Mouse (Mus musculus): ENCODE results near the gene Acrbp. TPM values are rescaled to one million over a fixed set of nuclear protein-coding genes. Genes with fewer than 3 reads are reported as not detected.
"Not testable (repeated sequence)": the region's sequence is repeated elsewhere in the genome, so short reads cannot be mapped to it uniquely, and the experiment has no call there.

The Acrbp gene
- polyA plus RNA-seq, 1 experiment from 2014 or later: 8.3 TPM

DNA sequence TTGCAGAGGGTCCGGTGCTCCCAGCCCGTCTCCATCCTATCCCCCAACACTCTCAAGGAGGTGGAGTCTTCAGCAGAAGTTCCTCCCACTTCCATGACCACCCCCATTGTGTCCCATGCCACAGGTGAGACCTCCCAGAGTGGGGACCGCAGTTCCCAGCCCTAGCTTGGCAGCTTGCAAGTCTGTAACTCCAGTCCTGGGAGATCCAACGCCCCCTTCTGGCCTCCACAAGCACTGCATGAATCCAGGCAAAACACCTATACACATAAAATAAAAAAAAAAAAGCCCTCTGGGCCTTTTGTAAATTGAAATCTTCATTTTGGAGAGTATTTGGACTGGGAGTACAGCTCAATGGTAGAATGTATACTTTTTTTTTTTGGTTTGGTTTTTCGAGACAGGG is 1.7 kb downstream of the Acrbp start:
- 53% methylated on average over 5 of the region's 5 CpGs for WGBS (ENCODE audit: insufficient replicate concordance)
- ATAC-seq (replicated peaks; ENCODE audit: insufficient number of reproducible peaks, low FRiP score, low TSS enrichment): no peak
- H3K4me3 ChIP-seq (ENCODE audit: low read depth, low read length): no peak overlapping the region
- no peaks in the 10 kb centered on the region for H3K27me3 ChIP-seq (ENCODE audit: control insufficient read depth, insufficient read depth, low read length)
- H3K4me2 ChIP-seq: no peak overlapping the region
- H3K27ac ChIP-seq (ENCODE audit: low read depth, low read length): no peak overlapping the region
- no peaks in the 10 kb centered on the region for H3K9me3 ChIP-seq (replicated peaks; ENCODE audit: control insufficient read depth, low read length)
- H3K36me3 ChIP-seq (ENCODE audit: control insufficient read depth, insufficient read depth, low read length): peaks cover 21% of the 10 kb centered on the region
- H3K4me1 ChIP-seq (ENCODE audit: control insufficient read depth, insufficient read depth, low read length): no peaks in the 10 kb centered on the region
- H3K9ac ChIP-seq (ENCODE audit: low read depth, low read length): no peak overlapping the region

- Histone ChIP-seq H3K4me2 (peak overlapping the region; percentile 34), H3K27ac (ENCODE audit: low read depth, low read length) (no peak overlapping the region), H3K9ac (ENCODE audit: low read depth, low read length) (peak overlapping the region; percentile 34; the same call in 1 of the 2 replicates), H3K9me3 (replicated peaks; ENCODE audit: control insufficient read depth, low read length) (no peaks in the 10 kb centered on the region), H3K27me3 (ENCODE audit: control insufficient read depth, insufficient read depth, low read length) (0 out of 2 replicates have a peak, but pooled peaks cover 2% of the 10 kb centered on the region), H3K4me1 (ENCODE audit: control insufficient read depth, insufficient read depth, low read length) (peaks cover 13% of the 10 kb centered on the region), H3K36me3 (ENCODE audit: control insufficient read depth, insufficient read depth, low read length) (no peaks in the 10 kb centered on the region), H3K4me3 (ENCODE audit: low read depth, low read length) (no peak overlapping the region)
- ATAC-seq (replicated peaks; ENCODE audit: insufficient number of reproducible peaks, low FRiP score, low TSS enrichment): peak; percentile 51; the same call in 1 of the 2 replicates
- WGBS (ENCODE audit: insufficient replicate concordance): 16% methylated on average over 6 of the region's 6 CpGs
Observed at GRCm38 (mm10) chr6:125061493-125061892, 12.0 kb downstream of the Acrbp start.

DNA sequence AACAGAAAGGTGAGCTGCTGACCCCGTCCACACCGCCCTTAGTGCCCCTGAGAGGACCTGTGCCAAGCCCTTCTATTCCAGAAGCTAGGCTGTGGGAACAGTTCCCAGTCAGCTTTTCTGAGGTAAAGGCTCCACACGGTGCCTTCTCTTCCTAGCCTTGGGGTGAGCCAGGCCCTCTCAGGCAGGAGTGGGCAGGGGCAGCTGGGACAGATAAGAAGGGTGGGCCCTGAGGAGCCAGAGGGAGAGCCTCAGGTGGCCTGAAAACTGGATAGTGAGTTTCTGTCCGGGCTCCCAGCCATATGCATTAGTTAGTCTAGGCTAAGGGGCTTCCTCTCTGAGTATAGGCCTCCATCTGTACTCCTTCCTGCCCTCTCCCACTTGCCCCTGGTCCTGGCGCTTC is 13.0 kb downstream of the Acrbp start:
- no peak overlapping the region for H3K9ac ChIP-seq (ENCODE audit: low read depth, low read length)
- peaks cover 13% of the 10 kb centered on the region for H3K4me1 ChIP-seq (ENCODE audit: control insufficient read depth, insufficient read depth, low read length)
- H3K27ac ChIP-seq (ENCODE audit: low read depth, low read length): no peak overlapping the region
- H3K9me3 ChIP-seq (replicated peaks; ENCODE audit: control insufficient read depth, low read length): no peaks in the 10 kb centered on the region
- H3K36me3 ChIP-seq (ENCODE audit: control insufficient read depth, insufficient read depth, low read length): no peaks in the 10 kb centered on the region
- no peak overlapping the region for H3K4me3 ChIP-seq (ENCODE audit: low read depth, low read length)
- WGBS (ENCODE audit: insufficient replicate concordance): 73% methylated on average over 5 of the region's 5 CpGs
- no peak for ATAC-seq (replicated peaks; ENCODE audit: insufficient number of reproducible peaks, low FRiP score, low TSS enrichment)
- H3K4me2 ChIP-seq: no peak overlapping the region
- H3K27me3 ChIP-seq (ENCODE audit: control insufficient read depth, insufficient read depth, low read length): 0 out of 2 replicates have a peak, but pooled peaks cover 2% of the 10 kb centered on the region

DNA sequence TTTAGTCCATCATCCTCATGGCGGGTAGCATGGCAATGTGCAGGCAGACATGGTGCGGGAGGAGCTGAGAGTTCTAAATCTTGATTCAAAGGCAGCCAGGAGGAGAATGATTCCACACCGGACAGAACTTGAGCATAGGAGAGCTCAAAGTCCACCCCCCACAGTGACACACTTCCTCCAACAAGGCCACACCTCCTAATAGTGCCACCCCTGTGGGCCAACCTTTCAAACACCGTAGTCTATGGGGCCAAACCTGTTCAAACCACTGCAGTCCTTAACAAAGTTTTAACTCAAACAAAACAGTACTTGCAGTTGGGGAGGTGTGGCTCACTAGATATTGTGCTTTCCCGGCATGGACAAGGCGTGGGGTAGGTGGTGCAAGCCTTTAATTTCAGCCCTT is 14.4 kb downstream of the Acrbp start:
- WGBS (ENCODE audit: insufficient replicate concordance): 80% methylated on average over 6 of the region's 6 CpGs
- H3K4me2 ChIP-seq: no peak overlapping the region
- no peaks in the 10 kb centered on the region for H3K9me3 ChIP-seq (replicated peaks; ENCODE audit: control insufficient read depth, low read length)
- no peak for ATAC-seq (replicated peaks; ENCODE audit: insufficient number of reproducible peaks, low FRiP score, low TSS enrichment)
- no peak overlapping the region for H3K4me3 ChIP-seq (ENCODE audit: low read depth, low read length)
- H3K27me3 ChIP-seq (ENCODE audit: control insufficient read depth, insufficient read depth, low read length): 0 out of 2 replicates have a peak, but pooled peaks cover 2% of the 10 kb centered on the region
- no peaks in the 10 kb centered on the region for H3K36me3 ChIP-seq (ENCODE audit: control insufficient read depth, insufficient read depth, low read length)
- H3K9ac ChIP-seq (ENCODE audit: low read depth, low read length): no peak overlapping the region
- peaks cover 13% of the 10 kb centered on the region for H3K4me1 ChIP-seq (ENCODE audit: control insufficient read depth, insufficient read depth, low read length)
- no peak overlapping the region for H3K27ac ChIP-seq (ENCODE audit: low read depth, low read length)

- not testable (repeated sequence) for H3K36me3 ChIP-seq (ENCODE audit: control insufficient read depth, insufficient read depth, low read length); ATAC-seq (replicated peaks; ENCODE audit: insufficient number of reproducible peaks, low FRiP score, low TSS enrichment); H3K4me2 ChIP-seq; H3K9ac ChIP-seq (ENCODE audit: low read depth, low read length); H3K4me3 ChIP-seq (ENCODE audit: low read depth, low read length); H3K27ac ChIP-seq (ENCODE audit: low read depth, low read length); H3K9me3 ChIP-seq (replicated peaks; ENCODE audit: control insufficient read depth, low read length); H3K27me3 ChIP-seq (ENCODE audit: control insufficient read depth, insufficient read depth, low read length)
- peaks cover 13% of the 10 kb centered on the region for H3K4me1 ChIP-seq (ENCODE audit: control insufficient read depth, insufficient read depth, low read length)
- no CpG with 5 or more reads among the region's 1 CpGs for WGBS (ENCODE audit: insufficient replicate concordance)
Observed at GRCm38 (mm10) chr6:125065223-125065622, 15.7 kb downstream of the Acrbp start.

- Histone ChIP-seq H3K9me3 (replicated peaks; ENCODE audit: control insufficient read depth, low read length) (no peaks in the 10 kb centered on the region), H3K4me3 (ENCODE audit: low read depth, low read length) (no peak within 1 kb of the TSS), H3K9ac (ENCODE audit: low read depth, low read length) (no peak within 1 kb of the TSS), H3K4me2 (no peak within 1 kb of the TSS), H3K27ac (ENCODE audit: low read depth, low read length) (no peak within 1 kb of the TSS), H3K4me1 (ENCODE audit: control insufficient read depth, insufficient read depth, low read length) (peaks cover 8% of the 10 kb centered on the region), H3K36me3 (ENCODE audit: control insufficient read depth, insufficient read depth, low read length) (no peaks in the 10 kb centered on the region), H3K27me3 (ENCODE audit: control insufficient read depth, insufficient read depth, low read length) (no peaks in the 10 kb centered on the region)
- ATAC-seq (replicated peaks; ENCODE audit: insufficient number of reproducible peaks, low FRiP score, low TSS enrichment): no peak
- 52% methylated on average over 8 of the region's 8 CpGs for WGBS (ENCODE audit: insufficient replicate concordance)
Observed at GRCm38 (mm10) chr6:125067571-125067995, 18.1 kb downstream of the Acrbp start, which contains the start of gene Lpar5. TSS of gene Lpar5 (plus strand) at chr6:125067920.

DNA sequence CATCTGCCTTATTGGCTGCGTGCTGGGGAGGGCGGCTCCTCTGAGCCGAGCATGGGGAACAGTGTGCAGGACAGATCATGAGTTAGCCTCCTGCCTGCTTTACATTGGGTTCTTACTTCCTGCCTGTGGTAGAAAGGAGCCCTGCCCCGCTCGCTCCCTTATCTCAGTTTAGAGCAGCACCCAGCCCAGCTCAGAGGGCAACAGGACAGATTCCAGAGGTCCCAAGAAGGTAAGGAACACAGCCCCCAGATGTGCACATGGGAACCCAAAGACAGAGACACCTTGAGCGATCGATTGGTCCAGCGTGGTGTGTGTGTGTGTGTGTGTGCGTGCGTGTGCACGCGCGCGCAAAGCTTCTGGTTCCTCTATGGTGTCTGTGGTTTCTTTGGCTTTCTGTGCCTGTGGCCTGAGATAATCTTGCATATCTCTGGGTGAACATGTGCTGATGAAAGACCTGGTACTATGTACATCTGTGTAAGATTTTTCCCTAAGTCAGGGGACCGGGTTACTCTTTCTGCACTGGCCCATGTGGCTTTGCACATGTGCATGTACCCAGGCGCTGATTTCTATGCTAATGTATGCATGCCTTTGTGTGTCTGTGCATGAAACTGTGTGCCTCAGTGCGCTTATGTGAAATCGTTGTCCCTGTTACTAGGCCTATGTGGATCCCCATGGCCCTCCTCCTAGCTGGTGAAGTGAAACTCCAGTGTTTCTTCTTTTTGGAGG is 21.8 kb downstream of the Acrbp start:
- ATAC-seq (replicated peaks; ENCODE audit: insufficient number of reproducible peaks, low FRiP score, low TSS enrichment): no peak
- Histone ChIP-seq H3K4me1 (ENCODE audit: control insufficient read depth, insufficient read depth, low read length) (peaks cover 8% of the 10 kb centered on the region), H3K27ac (ENCODE audit: low read depth, low read length) (0 out of 2 replicates have a peak overlapping the region, but pooled peaks have one; percentile 29), H3K9me3 (replicated peaks; ENCODE audit: control insufficient read depth, low read length) (no peaks in the 10 kb centered on the region), H3K4me3 (ENCODE audit: low read depth, low read length) (no peak overlapping the region), H3K9ac (ENCODE audit: low read depth, low read length) (no peak overlapping the region), H3K36me3 (ENCODE audit: control insufficient read depth, insufficient read depth, low read length) (no peaks in the 10 kb centered on the region), H3K4me2 (no peak overlapping the region), H3K27me3 (ENCODE audit: control insufficient read depth, insufficient read depth, low read length) (no peaks in the 10 kb centered on the region)
- 74% methylated on average over 18 of the region's 18 CpGs for WGBS (ENCODE audit: insufficient replicate concordance)

DNA sequence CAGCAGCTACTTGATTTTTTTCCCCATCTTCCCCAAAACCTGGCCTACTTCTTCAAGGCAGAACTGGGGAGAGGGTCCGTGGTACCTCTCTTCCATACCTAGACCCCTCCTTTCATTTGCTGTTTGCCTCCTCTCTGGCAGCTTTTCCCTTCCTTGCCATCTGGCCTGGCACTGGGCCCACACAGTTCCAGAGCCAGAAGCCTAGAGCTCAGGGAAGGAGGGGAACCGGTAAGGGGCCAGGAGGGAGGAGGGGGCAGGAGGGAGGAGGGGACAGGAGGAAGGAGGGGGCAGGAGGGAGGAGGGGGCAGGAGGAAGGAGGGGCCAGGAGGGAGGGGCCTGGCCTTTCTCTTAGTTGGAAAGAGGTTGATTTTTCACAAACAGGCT is 22.4 kb downstream of the Acrbp start:
- Histone ChIP-seq H3K4me1 (ENCODE audit: control insufficient read depth, insufficient read depth, low read length) (peaks cover 8% of the 10 kb centered on the region), H3K27ac (ENCODE audit: low read depth, low read length) (0 out of 2 replicates have a peak overlapping the region, but pooled peaks have one; percentile 29), H3K27me3 (ENCODE audit: control insufficient read depth, insufficient read depth, low read length) (no peaks in the 10 kb centered on the region), H3K9me3 (replicated peaks; ENCODE audit: control insufficient read depth, low read length) (no peaks in the 10 kb centered on the region), H3K9ac (ENCODE audit: low read depth, low read length) (no peak overlapping the region), H3K4me3 (ENCODE audit: low read depth, low read length) (no peak overlapping the region), H3K4me2 (no peak overlapping the region), H3K36me3 (ENCODE audit: control insufficient read depth, insufficient read depth, low read length) (no peaks in the 10 kb centered on the region)
- no peak; the same call in 1 of the 2 replicates for ATAC-seq (replicated peaks; ENCODE audit: insufficient number of reproducible peaks, low FRiP score, low TSS enrichment)
- WGBS (ENCODE audit: insufficient replicate concordance): 24% methylated on average over 2 of the region's 2 CpGs

- ATAC-seq (replicated peaks; ENCODE audit: insufficient number of reproducible peaks, low FRiP score, low TSS enrichment): no peak
- no peaks in the 10 kb centered on the region for H3K9me3 ChIP-seq (replicated peaks; ENCODE audit: control insufficient read depth, low read length)
- no peak overlapping the region for H3K9ac ChIP-seq (ENCODE audit: low read depth, low read length)
- no peak overlapping the region for H3K4me3 ChIP-seq (ENCODE audit: low read depth, low read length)
- no peaks in the 10 kb centered on the region for H3K36me3 ChIP-seq (ENCODE audit: control insufficient read depth, insufficient read depth, low read length)
- peaks cover 8% of the 10 kb centered on the region for H3K4me1 ChIP-seq (ENCODE audit: control insufficient read depth, insufficient read depth, low read length)
- H3K27ac ChIP-seq (ENCODE audit: low read depth, low read length): no peak overlapping the region
- H3K27me3 ChIP-seq (ENCODE audit: control insufficient read depth, insufficient read depth, low read length): no peaks in the 10 kb centered on the region
- H3K4me2 ChIP-seq: no peak overlapping the region
- 63% methylated on average over 8 of the region's 8 CpGs for WGBS (ENCODE audit: insufficient replicate concordance)
Observed at GRCm38 (mm10) chr6:125073825-125074224, 24.3 kb downstream of the Acrbp start.

Data from heart, embryonic 11.5 days (tissue).